Mouse (Mus musculus) liver (tissue): ENCODE measurements around the gene Gm36079.
A peak's percentile ranks its signal among the peaks of the same experiment; 100 is the strongest.
"Not testable (repeated sequence)": the region's sequence is repeated elsewhere in the genome, so short reads cannot be mapped to it uniquely, and the experiment has no call there.

Source experiments
- DNase-seq: peaks from one replicate; pipeline ENCODE4 v3.0.0-alpha.2; 2020; ENCODE audit warnings: mixed read lengths

Gm36079 gene

DNA sequence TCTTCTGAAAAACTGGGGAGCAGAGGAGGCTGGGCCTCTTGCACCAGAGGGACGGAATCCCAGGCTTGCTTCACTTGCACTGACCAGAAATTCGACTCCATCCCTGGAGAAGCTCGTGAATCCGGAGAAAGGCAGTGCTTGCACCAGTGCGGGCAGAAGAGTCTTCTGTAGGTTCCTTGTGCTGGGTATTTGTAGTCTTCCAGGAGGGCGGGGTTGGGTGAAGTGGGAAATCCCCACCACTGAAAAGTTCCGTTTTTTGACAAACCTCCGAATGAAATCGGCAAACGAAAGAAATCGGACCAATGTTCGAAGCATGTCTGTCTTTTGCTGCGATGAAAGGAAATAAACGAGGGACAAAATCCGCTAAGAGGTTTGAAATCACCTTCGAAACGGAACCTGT is at the start of gene Gm36079:
TSS of gene Gm36079 (minus strand) at position 101 of the 400 bp plus-strand sequence.
- not testable (repeated sequence) for DNase-seq

DNA sequence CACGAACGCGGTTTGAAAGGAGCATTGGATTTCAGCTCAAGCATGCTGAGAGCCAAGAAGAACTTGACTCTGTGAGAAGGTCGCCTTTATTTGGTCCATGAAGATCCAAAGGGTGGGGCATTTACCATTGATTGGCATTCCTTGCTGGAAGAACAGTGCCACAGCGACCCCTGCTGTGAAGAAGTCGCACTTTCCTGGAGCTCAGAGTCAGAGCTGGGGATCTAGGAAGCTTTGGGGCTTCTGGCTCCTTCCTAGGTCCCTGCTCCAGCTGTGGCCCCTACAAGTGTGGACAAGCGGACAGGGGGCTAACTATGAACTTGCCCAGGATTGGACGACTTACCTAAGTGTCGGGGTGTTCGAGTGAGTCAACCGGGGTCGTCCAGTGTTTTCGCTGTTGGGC is 44.1 kb upstream of the Gm36079 start:
- not testable (repeated sequence) for DNase-seq

- not testable (repeated sequence) for DNase-seq
Observed at GRCm38 (mm10) chr13:120070012-120070598, 43.3 kb upstream of the Gm36079 start.

DNA sequence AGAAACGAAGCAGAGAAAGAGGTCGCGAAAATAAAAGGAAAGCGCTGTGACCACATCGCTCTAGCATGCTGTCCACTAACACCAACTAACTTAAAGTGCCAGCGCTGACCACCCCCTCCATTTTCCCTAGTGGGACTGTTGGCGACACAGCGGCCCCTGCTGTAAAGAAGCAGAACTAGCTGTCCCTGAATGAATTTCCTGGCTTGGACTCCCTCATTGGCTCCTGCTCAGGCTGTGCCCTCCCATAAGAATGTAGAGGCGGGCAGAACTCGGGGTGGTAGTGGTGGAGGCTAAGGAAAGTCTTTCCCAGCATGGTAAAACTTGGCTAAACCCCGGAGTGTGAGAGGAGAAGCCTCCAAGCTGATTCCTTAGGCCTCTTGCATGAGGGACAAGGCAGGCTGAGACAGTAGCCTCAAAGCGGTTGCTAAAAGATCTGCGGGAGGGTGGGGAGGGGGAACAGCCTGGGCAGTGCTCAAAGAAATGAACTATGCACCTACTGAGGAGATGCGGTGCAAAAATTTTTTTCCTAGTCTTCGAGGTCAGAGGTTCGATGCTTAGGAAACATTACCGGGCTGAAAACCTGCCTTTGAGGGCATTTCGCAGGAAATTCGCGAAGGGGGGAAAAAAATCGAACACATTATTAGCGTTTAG is 36.8 kb upstream of the Gm36079 start:
- not testable (repeated sequence) for DNase-seq

DNA sequence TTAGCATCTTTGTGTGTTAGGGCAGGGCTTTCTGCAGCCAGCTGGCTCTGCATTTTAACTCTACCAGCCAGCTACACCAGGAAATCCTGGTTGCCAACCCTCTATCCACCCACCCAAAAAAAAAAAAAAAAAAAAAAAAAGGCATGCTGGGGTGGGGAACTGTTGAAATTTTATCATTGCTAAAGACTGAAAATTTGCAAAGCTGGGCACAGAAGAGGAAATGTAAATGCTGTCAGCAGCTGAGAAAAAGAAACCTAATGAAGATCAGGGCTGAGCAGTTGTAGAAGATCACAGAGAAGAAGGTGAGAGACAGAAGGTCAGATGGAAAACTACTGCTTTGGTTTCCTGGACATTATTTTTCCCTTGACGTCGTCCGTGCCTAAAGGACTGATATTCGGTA is 36.1 kb upstream of the Gm36079 start:
- DNase-seq, result not testable (repeated sequence)

- not testable (repeated sequence) for DNase-seq
Observed at GRCm38 (mm10) chr13:120052085-120052484, 25.3 kb upstream of the Gm36079 start, which contains the start of gene Gm21188. Gene Gm21188, minus strand, starts transcription at chr13:120052194.

DNA sequence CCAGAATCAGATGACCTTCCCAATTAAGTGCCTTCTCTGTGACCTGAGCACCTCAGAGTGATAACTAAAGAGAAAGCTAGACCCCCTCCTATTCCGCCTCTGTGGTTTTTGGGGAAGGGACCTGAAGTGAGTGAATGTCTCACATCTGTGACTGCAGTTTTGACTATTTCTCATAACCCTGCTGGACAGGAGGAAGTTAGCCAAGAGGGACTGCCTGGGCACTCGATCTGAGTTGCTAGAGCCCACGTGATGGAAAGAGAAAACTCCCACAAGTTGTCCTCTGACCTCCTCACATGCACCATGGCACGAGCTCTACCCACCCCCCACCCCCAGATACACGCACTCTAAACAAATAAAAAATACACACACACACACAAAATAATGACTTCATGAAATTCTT is 21.8 kb upstream of the Gm36079 start:
- DNase-seq, result not testable (repeated sequence)

GRCm38 (mm10) chr13:120048186-120048585 is 21.4 kb upstream of the Gm36079 start:
- not testable (repeated sequence) for DNase-seq

DNA sequence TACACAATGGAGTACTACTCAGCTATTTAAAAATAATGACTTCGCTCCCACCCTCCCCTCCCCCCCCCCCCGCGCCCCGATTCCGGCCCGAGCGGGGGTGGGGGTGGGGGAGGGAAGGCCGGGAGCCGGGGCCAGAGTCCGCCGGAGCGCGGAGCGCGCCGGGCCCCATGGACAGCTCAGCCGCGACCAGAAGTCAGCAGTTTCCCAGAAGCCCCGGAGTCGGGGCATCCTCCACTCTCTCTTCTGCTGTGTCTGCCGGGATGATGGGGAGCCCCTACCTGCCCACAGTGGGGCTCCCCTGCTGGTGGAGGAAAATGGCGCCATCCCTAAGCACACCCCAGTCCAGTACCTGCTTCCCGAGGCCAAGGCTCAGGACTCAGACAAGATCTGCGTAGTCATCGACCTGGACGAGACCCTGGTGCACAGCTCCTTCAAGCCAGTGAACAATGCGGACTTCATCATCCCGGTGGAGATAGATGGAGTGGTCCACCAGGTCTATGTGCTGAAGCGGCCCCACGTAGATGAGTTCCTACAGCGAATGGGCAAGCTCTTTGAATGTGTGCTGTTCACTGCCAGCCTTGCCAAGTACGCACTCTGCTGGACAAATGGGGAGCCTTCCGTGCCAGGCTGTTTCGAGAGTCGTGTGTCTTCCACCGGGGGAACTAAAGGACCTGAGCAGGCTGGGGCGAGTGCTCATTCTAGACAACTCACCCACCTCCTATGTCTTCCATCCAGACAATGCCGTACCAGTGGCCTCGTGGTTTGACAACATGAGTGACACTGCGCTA is 19.8 kb upstream of the Gm36079 start:
- not testable (repeated sequence) for DNase-seq

- DNase-seq, result peak; percentile 3
Observed at GRCm38 (mm10) chr13:120041145-120041544, 14.3 kb upstream of the Gm36079 start.

DNA sequence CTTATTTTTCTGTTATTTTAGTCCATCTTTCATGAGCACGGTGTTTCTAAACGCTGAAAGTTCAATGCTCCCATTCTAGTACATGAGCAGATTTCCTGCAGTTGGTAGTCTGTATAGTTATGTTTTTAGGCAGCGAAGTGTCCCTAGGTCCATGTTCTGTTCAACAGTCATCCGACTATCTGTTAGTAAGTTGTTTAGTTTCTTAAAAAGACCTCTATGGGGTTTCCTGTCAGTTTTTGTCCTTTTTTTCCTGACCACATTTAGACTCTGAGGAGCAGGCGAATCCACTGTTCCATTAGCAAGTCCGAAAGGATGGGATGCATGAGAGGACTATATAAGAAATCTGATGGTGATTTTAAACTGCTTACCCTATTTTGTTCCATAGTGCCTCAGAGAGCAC is 11.1 kb upstream of the Gm36079 start:
- DNase-seq, result not testable (repeated sequence)

DNA sequence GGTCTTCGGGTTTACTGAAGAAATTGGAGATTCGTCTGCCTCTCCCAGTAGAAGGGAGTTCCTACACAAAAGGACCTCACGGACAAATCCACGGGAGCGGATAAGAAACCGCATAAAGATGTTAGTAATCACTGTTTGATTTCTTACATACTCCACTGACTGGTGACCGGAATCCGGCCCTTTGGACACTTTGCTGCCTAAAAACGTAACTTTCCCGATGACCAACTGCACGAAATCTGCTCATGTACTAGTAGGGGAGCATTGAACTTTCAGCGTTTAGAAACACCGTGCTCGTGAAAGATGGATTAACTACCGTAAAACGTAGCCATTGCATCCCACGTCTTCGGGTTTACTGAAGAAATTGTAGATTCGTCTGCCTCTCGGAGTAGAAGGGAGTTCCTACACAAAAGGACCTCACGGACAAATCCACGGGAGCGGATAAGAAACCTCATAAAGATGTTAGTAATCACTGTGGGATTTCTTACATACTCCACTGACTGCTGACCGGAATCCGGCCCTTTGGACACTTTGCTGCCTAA is 9.8 kb upstream of the Gm36079 start:
- DNase-seq, result not testable (repeated sequence)

DNA sequence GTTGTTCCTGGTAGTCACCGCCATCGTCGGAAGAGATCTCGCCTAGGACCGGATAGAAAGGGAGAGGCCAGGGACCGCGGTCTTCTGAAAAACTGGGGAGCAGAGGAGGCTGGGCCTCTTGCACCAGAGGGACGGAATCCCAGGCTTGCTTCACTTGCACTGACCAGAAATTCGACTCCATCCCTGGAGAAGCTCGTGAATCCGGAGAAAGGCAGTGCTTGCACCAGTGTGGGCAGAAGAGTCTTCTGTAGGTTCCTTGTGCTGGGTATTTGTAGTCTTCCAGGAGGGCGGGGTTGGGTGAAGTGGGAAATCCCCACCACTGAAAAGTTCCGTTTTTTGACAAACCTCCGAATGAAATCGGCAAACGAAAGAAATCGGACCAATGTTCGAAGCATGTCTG is 8.3 kb upstream of the Gm36079 start:
- DNase-seq, result not testable (repeated sequence)

GRCm38 (mm10) chr13:120034637-120035036 is 7.8 kb upstream of the Gm36079 start:
- DNase-seq, result not testable (repeated sequence)

DNA sequence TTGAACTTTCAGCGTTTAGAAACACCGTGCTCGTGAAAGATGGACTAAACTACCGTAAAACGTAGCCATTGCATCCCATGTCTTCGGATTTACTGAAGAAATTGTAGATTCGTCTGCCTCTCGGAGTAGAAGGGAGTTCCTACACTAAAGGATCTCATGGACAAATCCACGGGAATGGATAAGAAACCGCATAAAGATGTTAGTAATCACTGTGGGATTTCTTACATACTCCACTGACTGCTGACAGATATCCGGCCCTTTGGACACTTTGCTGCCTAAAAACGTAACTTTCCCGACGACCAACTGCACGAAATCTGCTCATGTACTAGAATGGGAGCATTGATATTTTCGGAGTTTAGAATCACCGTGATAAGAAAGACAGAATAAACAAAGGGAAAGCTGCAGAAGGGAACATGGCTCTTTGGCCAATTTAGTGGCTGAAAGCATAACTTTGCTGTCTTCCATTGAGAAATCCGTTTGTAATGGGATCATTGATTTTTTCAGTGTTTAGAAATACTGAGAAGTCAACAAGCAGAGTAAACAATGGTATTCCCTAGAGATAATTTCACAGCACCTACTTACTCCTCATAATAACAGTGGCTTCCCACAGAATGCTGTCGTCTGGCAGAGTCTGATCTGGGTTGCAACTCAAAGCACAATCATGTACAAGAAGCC is 6.8 kb upstream of the Gm36079 start:
- DNase-seq, result not testable (repeated sequence)

DNA sequence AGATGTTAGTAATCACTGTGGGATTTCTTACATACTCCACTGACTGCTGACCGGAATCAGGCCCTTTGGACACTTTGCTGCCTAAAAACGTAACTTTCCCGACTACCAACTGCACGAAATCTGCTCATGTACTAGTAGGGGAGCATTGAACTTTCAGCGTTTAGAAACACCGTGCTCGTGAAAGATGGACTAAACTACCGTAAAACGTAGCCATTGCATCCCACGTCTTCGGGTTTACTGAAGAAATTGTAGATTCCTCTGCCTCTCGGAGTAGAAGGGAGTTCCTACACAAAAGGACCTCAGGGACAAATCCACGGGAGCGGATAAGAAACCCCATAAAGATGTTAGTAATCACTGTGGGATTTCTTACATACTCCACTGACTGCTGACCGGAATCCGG is 4.9 kb upstream of the Gm36079 start:
- not testable (repeated sequence) for DNase-seq

GRCm38 (mm10) chr13:120027368-120027767 is 557 bp upstream of the Gm36079 start:
- not testable (repeated sequence) for DNase-seq

DNA sequence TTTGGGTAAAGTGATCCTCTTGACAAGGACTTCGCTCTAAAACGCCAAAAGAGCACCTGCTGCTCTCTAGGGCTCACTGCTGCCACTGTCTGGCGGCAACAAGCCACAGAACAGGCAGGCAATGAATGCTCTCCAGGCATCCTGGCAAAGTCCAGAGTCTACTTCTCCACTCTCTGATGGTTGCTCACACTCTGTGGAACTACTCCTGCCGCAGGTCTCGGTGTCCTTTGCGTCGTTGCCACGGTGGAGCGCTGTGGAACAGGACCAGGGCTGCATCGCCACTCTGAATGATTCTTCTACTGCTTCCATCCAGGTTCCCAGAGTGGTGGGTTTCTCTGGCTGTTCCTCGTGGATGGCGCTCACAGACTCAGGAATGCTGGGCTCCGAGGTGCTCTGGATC is 438 bp downstream of the Gm36079 start:
- not testable (repeated sequence) for DNase-seq

DNA sequence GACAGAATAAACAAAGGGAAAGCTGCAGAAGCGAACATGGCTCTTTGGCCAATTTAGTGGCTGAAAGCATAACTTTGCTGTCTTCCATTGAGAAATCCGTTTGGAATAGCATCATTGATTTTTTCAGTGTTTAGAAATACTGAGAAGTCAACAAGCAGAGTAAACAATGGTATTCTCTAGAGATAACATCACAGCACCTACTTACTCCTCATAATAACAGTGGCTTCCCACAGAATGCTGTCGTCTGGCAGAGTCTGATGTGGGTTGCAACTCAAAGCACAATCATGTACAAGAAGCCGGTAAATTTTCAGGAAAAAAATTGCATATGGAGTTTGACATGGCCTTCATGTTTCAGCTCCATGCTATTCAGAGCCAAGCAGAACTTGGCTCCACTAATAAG is 1.2 kb downstream of the Gm36079 start:
- DNase-seq, result not testable (repeated sequence)

DNA sequence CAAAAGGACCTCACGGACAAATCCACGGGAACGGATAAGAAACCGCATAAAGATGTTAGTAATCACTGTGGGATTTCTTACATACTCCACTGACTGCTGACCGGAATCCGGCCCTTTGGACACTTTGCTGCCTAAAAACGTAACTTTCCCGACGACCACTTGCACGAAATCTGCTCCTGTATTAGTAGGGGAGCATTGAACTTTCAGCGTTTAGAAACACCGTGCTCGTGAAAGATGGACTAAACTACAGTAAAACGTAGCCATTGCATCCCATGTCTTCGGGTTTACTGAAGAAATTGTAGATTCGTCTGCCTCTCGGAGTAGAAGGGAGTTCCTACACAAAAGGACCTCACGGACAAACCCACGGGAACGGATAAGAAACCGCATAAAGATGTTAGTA is 1.8 kb downstream of the Gm36079 start:
- DNase-seq, result not testable (repeated sequence)

DNA sequence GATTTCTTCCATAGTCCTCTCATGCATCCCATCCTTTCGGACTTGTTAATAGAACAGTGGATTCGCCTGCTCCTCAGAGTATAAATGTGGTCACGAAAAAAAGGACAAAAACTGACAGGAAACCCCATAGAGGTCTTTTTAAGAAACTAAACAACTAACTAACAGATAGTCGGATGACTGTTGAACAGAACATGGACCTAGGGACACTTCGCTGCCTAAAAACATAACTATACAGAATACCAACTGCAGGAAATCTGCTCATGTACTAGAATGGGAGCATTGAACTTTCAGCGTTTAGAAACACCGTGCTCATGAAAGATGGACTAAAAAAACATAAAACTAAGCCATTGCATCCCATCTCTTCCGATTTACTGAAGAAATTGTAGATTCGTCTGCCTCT is 2.2 kb downstream of the Gm36079 start:
- not testable (repeated sequence) for DNase-seq

- not testable (repeated sequence) for DNase-seq
Observed at GRCm38 (mm10) chr13:120021477-120021876, 5.3 kb downstream of the Gm36079 start.
